Mouse (Mus musculus) G1E-ER4 (cell line): Measurements from ENCODE around the gene Rab3gap2. TPM values are rescaled to one million over a fixed set of nuclear protein-coding genes. Genes with fewer than 3 reads are reported as not detected.

Experiments
- GATA1 ChIP-seq: IDR thresholded peaks from one replicate; pipeline ENCODE4 v1.8.0; 2012; ENCODE audit warnings: low read length, inconsistent platforms
- polyA plus RNA-seq: library from polyadenylated mRNA; stranded (reverse); fragments of >175 nt; gene quantifications from 2 replicates; pipeline ENCODE4 v1.2.3, GENCODE M21; 2012

Gene Rab3gap2
- polyA plus RNA-seq, 1 experiment = 7.2 TPM

GRCm38 (mm10) chr1:185253140-185253892, 49.4 kb downstream of the Rab3gap2 start:
- TF ChIP-seq GATA1 = no peak

DNA sequence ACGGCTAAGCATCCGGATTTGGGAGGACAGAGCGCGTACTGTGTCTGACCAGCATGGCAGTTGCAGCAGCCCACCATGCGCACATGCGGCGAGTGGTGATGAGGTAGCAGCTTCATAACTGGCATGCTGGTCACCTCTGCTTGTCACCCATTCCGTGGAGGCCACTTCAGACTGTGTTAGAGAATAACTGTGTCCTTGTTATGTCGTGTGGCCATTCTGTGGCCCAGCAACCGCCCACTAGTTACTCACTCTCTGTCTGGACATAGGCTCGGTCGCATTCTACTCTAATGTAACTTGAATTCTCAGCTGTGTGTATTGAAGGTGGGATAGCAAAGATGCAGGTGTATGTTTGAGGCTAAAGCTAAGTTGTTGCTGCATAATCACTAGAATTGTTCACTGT, 51.4 kb downstream of the Rab3gap2 start:
- TF ChIP-seq GATA1 = no peak

- TF ChIP-seq GATA1 = no peak
Measured at GRCm38 (mm10) chr1:185256753-185257152, 52.8 kb downstream of the Rab3gap2 start.

DNA sequence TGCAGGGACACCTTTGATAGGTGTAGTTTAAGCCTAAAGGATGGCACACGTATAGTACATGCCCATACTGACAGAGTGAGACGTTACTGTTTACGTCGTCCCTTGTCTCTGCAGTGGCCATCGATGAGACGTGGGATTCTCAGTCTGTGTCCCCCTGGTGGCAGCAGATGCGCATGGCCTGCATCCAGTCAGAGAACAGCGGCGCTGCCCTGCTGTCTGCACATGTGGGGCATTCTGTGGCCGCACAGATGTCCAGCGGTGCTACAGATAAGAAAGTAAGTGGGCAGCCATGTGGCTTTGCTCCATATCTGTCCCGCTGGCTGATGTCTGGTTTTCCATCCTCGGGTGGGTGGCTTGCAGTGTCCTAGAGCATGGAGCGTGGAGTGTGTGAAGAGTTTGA, 58.6 kb downstream of the Rab3gap2 start:
- no peak for TF ChIP-seq GATA1

GRCm38 (mm10) chr1:185268675-185269074, 64.8 kb downstream of the Rab3gap2 start:
- no peak for TF ChIP-seq GATA1

DNA sequence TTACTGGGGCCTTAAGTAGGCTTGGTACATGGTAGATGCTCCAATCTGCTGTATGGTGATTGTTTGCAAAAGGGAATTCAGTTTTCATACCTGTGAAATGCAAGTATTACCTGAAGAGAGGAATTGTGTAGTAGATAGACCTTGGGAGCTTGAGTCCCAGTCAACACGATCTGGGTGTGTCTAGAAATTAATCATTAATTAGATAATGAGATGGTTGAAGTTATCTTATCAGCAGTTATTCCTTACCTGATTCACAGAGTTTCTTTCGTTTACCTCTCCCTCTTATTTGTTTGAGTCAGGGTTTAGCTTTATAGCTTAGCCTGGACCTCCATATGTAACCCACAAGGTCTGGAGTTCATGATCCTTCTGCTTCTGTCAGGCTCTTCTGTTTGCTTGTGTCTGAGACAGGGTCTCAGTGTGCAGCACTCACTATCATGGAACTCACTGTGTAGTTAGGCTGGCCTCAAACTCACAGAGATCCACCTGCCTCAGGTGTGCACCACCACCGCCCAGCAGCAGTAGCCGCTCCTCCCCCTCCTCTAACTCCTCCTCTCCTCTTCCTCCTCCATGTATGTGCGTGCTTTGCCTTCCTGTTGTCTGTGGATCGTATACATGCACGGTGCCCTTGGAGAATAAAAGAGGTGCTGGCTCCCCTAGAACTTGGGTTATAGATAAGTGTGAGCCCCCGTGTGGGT, 66.6 kb downstream of the Rab3gap2 start:
- no peak for TF ChIP-seq GATA1

- TF ChIP-seq GATA1 = no peak
Measured at GRCm38 (mm10) chr1:185271373-185271772, 67.5 kb downstream of the Rab3gap2 start.

GRCm38 (mm10) chr1:185274819-185275545, 71.1 kb downstream of the Rab3gap2 start:
- no peak for TF ChIP-seq GATA1

GRCm38 (mm10) chr1:185275976-185276375, 72.1 kb downstream of the Rab3gap2 start:
- no peak for TF ChIP-seq GATA1

- TF ChIP-seq GATA1 = no peak
Measured at GRCm38 (mm10) chr1:185277022-185277421, 73.1 kb downstream of the Rab3gap2 start.

- no peak for TF ChIP-seq GATA1
Measured at GRCm38 (mm10) chr1:185279288-185279687, 75.4 kb downstream of the Rab3gap2 start.

DNA sequence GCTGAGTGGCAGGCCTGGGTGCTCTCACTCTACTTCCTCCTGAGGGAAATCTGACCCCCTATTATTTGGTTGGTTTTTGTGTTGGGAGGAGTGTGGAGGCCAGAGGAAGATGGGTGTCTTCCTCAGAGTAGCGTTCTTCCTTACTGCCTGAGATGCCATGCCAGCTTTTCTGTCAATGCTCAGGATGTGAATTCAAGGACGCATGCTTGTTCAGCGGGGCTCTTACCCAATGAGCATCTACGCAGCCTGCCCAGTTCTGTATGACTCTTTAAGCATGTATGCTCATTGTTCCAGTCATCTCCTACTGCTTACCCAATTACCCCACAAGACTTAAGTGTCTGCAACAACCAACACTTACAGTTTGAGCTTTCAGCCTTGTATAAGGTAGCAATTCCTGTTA, 76.7 kb downstream of the Rab3gap2 start:
- no peak for TF ChIP-seq GATA1

DNA sequence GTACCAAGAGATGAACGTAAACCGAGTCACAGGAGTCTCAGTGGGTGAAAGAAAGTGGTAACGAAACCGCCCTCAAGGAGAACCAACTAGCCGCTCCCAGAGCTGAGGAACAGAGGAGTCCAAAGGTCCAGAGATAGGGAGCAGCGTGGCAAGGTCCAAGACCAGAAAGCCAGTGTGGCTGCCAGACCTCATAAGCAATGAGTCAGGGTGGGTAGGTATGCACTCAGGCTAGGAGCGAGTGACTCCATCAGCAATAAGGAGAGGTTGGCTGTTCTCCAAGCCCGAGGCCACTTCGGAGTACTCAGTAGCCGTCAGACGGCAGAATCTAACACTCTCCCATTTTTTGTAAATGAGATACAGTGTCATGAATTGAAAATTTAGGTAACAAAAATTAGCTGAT, 78.9 kb downstream of the Rab3gap2 start:
- TF ChIP-seq GATA1 = no peak

- no peak for TF ChIP-seq GATA1
Measured at GRCm38 (mm10) chr1:185283247-185283646, 79.3 kb downstream of the Rab3gap2 start.

DNA sequence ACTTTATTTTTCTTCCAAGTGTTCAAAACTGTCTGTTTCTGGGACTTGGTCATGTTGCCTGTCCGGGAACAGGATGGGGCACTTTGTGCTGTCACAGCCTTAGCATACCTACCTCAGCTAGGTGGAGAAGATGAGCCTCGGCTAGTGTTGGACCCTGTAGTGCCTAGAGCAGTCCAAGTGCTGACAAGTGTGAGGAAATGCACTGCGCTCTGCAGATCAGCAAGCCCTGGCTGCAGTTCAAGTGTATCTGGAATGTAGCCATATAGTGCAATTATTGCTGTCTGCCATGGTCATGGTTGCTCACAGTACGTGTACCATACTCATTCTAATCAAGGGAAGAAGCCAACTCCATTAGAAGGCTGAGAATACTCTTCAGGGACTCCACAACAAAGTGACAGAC, 80.8 kb downstream of the Rab3gap2 start:
- no peak for TF ChIP-seq GATA1

DNA sequence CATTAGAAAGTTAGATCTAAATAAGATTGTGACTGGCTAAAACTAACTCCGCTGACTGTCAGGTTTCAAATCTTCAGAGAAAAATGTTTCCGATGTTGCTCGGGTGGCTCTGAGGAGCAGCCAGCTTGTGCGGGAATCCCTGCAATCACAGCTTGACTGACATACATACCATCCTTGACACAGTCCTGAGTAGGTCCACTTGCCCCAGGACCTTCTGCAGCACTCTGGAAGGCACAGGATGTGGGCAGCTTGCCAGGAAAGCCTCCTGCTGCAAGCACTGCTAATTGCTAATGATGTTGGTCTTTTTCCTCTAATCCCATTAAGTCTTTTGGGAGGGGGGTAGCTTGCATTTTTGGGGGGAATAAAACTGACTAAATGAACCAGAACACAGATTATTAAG, 81.3 kb downstream of the Rab3gap2 start:
- no peak for TF ChIP-seq GATA1
